Mouse (Mus musculus) hindbrain, embryonic 16.5 days (tissue): ENCODE data around the gene Cdca5. TPM values are rescaled to one million over a fixed set of nuclear protein-coding genes. Genes with fewer than 3 reads are reported as not detected.
A peak's percentile ranks its signal among the peaks of the same experiment; 100 is the strongest.

Experiments
- ATAC-seq: fragments of 200-750 bp; cut with Nextera tagmentation; 2 replicates; pipeline ENCODE4 v1.8.0; 2017; ENCODE audit warnings: moderate TSS enrichment, moderate library complexity
- H3K27ac ChIP-seq: fragments of 300-500 bp; sonication (generic); 2 replicates; pipeline ENCODE4 v1.5.1; 2014; ENCODE audit warnings: low read depth, mild to moderate bottlenecking, control low read depth, low read length, moderate library complexity
- H3K27me3 ChIP-seq: fragments of 300-500 bp; sonication (generic); replicated peaks from 2 replicates; pipeline ENCODE4 v1.6.1; 2014; ENCODE audit warnings: low read length; ENCODE audit not compliant: control insufficient read depth, insufficient read depth
- H3K36me3 ChIP-seq: fragments of 300-500 bp; sonication (generic); 2 replicates; pipeline ENCODE4 v1.6.1; 2014; ENCODE audit warnings: mild to moderate bottlenecking, low read length, moderate library complexity, mixed read lengths; ENCODE audit not compliant: control insufficient read depth, insufficient read depth
- H3K4me1 ChIP-seq: fragments of 300-500 bp; sonication (generic); 2 replicates; pipeline ENCODE4 v1.6.1; 2014; ENCODE audit warnings: low read depth, low read length; ENCODE audit not compliant: control insufficient read depth, insufficient read depth
- H3K4me2 ChIP-seq: fragments of 300-500 bp; sonication (generic); 2 replicates; pipeline ENCODE4 v1.6.1; 2014; ENCODE audit warnings: mild to moderate bottlenecking, low read length, control low read depth, moderate library complexity
- H3K4me3 ChIP-seq: fragments of 300-500 bp; sonication (generic); 2 replicates; pipeline ENCODE4 v1.5.1; 2014; ENCODE audit warnings: mild to moderate bottlenecking, low read length, control low read depth, moderate library complexity
- H3K9ac ChIP-seq: fragments of 300-500 bp; sonication (generic); 2 replicates; pipeline ENCODE4 v1.6.1; 2014; ENCODE audit warnings: low read depth, mild to moderate bottlenecking, control low read depth, low read length, moderate library complexity
- H3K9me3 ChIP-seq: fragments of 300-500 bp; sonication (generic); 2 replicates; pipeline ENCODE4 v1.6.1; 2014; ENCODE audit warnings: mild to moderate bottlenecking, low read length, moderate library complexity; ENCODE audit not compliant: control insufficient read depth
- WGBS: fragments of 180-500 bp; shearing (Covaris S2); extraction: QIAGEN DNeasy Blood & Tissue Kit; methylation state at CpG from one replicate; pipeline ENCODE4 v1.1.7; 2014; 5-methylcytosine and 5-hydroxymethylcytosine counted together
- polyA plus RNA-seq: library from polyadenylated mRNA; unstranded; fragments of >200 nt; fragmentation: Nextera tagmentation; extraction: Ambion mirVana; gene quantifications from 2 replicates; pipeline ENCODE4 v1.2.1, GENCODE M21; 2015

Gene Cdca5
- polyA plus RNA-seq, 1 experiment from 2014 or later, result 6.8 TPM

DNA sequence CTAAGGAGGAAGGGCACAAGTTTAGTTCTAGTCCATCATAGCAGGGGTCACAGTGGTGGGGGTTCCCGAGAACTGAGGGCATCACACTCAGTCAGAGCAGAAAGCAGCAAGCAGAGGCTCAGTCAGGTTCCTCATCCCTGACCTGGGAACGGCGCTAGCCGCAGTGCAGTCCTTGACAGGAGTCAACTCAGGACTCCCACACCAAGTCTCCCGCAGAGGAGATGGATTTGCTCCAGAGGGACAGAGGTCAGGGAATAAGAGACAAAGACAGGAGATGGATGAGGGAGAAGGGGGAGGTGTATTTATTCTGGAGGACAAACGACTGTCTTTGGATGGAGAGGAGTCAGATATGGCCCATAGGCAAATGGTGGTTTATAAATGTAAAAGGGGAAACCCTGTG, 28.3 kb downstream of the Cdca5 start:
- H3K9ac ChIP-seq, result no peak overlapping the region
- WGBS, result 61% methylated on average over 6 of the region's 6 CpGs
- no peak for ATAC-seq
- H3K4me1 ChIP-seq, result peaks cover 11% of the 10 kb centered on the region
- H3K27ac ChIP-seq, result no peak overlapping the region
- no peaks in the 10 kb centered on the region for H3K9me3 ChIP-seq
- no peaks in the 10 kb centered on the region for H3K27me3 ChIP-seq
- peaks cover 17% of the 10 kb centered on the region for H3K36me3 ChIP-seq
- no peak overlapping the region for H3K4me2 ChIP-seq
- H3K4me3 ChIP-seq, result no peak overlapping the region

DNA sequence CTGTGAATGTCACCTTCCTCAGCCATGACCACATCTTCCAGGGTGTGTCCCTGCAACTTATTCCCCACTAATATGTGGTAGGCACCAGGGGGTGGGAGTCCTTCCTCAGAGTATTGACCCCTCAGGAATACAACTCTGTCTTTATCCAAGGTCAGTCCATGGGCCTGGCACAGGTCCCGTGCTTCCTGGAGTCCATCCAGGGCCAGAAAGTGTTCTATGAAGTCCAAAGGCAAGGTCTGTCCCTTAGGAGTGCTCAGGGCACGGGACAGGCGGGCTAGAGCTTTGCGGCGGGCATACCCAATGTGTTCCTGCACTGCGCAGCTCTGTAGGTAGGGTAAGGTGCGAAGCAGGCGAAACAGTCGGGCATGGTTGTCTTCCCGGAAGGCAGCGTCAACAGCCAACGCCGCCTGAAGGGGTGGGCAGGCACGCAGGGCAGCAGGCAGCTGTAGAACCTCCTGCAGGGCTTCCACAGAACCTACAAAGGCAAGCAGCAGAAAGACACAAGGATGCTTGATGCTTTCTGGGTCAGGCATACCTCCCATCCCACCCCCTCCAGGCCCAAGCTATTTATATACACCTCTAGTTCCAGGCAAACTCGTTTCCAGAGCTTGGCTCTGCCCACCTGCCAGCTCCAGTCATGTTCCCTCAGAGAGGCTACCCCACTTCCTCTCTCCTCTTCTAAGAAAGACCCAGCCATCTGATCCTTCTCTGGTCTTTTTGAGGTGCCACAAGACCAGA, 31.5 kb downstream of the Cdca5 start:
- ATAC-seq, result no peak
- peaks cover 15% of the 10 kb centered on the region for H3K4me1 ChIP-seq
- peaks cover 23% of the 10 kb centered on the region for H3K36me3 ChIP-seq
- no peak overlapping the region for H3K4me3 ChIP-seq
- H3K27me3 ChIP-seq, result no peaks in the 10 kb centered on the region
- no peak overlapping the region for H3K27ac ChIP-seq
- no peaks in the 10 kb centered on the region for H3K9me3 ChIP-seq
- 92% methylated on average over 15 of the region's 15 CpGs for WGBS
- H3K4me2 ChIP-seq, result peak overlapping the region; percentile 90; the same call in 1 of the 2 replicates
- 0 out of 2 replicates have a peak overlapping the region, but pooled peaks have one; percentile 19 for H3K9ac ChIP-seq

DNA sequence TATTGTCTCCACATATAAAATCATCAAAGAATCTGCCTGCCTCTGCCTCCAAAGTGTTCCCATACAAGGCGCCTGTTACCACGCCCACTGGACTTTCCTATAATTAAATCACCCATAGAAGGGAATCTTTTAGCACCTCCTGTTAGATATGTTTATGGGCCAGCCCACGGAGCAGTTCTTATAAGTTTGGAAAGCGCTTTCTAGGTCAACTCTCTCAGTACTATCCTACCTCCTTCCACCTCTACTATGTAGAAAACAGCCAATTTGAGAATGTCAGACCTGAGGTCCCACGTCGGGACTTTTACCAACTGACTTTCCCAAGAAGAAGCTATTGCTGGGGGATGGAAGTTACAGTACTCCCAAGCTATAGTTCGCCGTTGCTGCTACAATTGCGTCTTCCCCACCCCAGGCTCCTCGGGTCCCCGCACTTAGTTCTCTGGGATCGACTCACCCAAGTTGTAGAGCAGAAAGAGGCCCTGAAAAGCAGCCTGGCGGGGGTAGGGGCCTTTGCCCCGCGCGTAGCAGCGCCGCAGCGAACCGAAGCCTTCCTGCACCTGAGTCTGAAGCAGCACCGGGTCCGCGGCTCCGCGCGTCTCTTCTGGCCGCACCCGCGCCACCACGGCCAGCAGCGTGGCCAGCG, 32.7 kb downstream of the Cdca5 start:
- Histone ChIP-seq H3K27ac (peak overlapping the region; percentile 94), H3K4me2 (peak overlapping the region; percentile 90), H3K36me3 (peaks cover 23% of the 10 kb centered on the region), H3K4me3 (peak overlapping the region; percentile 89), H3K27me3 (no peaks in the 10 kb centered on the region), H3K4me1 (peaks cover 15% of the 10 kb centered on the region), H3K9ac (peak overlapping the region; percentile 90), H3K9me3 (no peaks in the 10 kb centered on the region)
- no peak for ATAC-seq
- 5% methylated on average over 32 of the region's 32 CpGs for WGBS

DNA sequence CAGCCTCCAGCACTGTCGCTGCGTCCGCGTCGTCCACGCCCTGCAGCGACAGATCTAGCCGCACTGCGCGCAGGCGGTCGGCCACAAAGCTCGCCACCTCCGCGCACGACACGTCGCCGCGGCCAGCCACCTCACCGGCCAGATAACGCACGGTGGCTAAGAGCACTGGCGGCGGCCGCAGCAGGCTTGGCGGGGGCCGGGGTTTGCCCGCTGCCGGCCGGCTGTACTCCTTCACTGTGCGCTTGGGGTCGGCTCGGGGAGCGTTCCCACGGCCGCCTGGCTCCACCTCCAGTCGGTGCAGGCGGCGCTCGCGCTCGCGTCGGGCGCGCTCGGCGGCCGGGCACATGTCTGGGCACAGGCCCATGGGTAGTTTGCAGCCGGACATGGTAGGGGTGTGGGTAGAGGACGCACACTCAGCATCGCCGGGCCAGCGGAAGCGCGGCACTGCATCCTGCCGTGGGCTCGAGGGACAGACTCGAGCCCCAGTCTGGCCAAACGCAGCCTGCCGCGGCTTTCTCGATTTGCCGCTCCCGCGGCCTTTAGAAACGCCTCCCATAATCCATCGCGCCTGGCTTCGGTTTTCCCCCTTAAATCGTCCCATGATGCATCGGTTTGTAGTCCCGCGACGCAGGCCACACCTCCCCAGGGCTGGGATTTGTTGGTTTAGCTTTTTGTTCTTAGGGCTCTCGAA, 33.3 kb downstream of the Cdca5 start, which contains the start of gene Sac3d1:
Gene Sac3d1 (minus strand): TSS at position 665 of the 691 bp plus-strand sequence.
- peaks cover 15% of the 10 kb centered on the region for H3K4me1 ChIP-seq
- no peaks in the 10 kb centered on the region for H3K9me3 ChIP-seq
- WGBS, result under 1% methylated on average over 55 of the region's 77 CpGs
- H3K4me2 ChIP-seq, result peak within 1 kb of the TSS; percentile 90
- peak; percentile 90 for ATAC-seq
- peaks cover 23% of the 10 kb centered on the region for H3K36me3 ChIP-seq
- H3K4me3 ChIP-seq, result peak within 1 kb of the TSS; percentile 89
- H3K27ac ChIP-seq, result peak within 1 kb of the TSS; percentile 94
- no peaks in the 10 kb centered on the region for H3K27me3 ChIP-seq
- H3K9ac ChIP-seq, result peak within 1 kb of the TSS; percentile 90

DNA sequence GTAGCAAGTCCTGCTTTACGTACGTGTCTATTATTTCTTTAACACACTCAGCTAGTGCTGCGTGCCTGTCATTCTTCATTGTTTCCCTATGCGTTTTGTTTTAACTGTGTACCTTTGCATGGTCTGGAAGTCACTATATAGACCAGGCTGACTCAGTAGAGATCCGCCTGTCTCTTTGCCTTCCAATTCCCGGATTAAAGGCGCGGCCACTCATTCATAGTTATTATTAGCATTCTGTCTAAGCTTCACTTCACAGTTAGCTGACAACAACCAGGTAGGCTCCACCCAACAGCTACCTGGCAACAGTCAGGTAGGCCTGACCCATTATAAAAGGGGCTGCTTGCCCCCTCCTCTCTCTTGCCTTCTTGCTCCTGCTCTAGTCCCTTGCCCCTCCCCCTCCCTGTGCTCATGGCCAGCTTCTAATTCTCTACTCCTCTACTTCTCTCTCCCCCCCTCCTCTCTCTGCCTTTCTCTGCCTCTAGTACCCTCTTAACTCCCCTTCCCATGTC, 33.9 kb downstream of the Cdca5 start:
- Histone ChIP-seq H3K9ac (peak overlapping the region; percentile 90), H3K4me2 (peak overlapping the region; percentile 90), H3K4me1 (peaks cover 15% of the 10 kb centered on the region), H3K4me3 (peak overlapping the region; percentile 89), H3K27ac (peak overlapping the region; percentile 94), H3K27me3 (no peaks in the 10 kb centered on the region), H3K36me3 (peaks cover 23% of the 10 kb centered on the region), H3K9me3 (no peaks in the 10 kb centered on the region)
- peak; percentile 66; the same call in 1 of the 2 replicates for ATAC-seq
- WGBS, result under 1% methylated on average over 8 of the region's 8 CpGs

DNA sequence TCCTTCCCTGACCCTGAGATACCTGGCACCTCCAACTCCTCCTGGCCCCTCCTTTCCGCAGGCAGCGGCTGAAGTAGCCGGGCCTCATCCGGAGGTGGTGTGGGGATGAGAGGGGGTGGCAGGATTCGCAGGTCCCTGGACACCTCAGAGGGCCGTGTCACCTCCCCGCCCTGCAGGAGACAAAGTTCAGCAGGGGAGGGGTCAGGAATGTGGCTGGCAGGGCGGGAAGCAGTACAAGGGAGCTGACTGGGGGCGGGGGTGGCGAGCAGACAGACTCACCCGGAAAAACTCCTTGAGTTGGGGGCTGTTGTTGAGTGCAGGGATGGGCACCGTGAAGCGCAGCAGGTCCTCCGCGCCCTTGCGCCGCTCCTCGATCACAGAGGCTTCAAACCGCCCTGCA, 37.0 kb downstream of the Cdca5 start:
- WGBS, result 40% methylated on average over 18 of the region's 19 CpGs
- Histone ChIP-seq H3K4me1 (peaks cover 11% of the 10 kb centered on the region), H3K36me3 (0 out of 2 replicates have a peak, but pooled peaks cover 6% of the 10 kb centered on the region), H3K4me2 (no peak overlapping the region), H3K27ac (no peak overlapping the region), H3K4me3 (no peak overlapping the region), H3K9ac (no peak overlapping the region), H3K9me3 (no peaks in the 10 kb centered on the region), H3K27me3 (no peaks in the 10 kb centered on the region)
- no peak for ATAC-seq

DNA sequence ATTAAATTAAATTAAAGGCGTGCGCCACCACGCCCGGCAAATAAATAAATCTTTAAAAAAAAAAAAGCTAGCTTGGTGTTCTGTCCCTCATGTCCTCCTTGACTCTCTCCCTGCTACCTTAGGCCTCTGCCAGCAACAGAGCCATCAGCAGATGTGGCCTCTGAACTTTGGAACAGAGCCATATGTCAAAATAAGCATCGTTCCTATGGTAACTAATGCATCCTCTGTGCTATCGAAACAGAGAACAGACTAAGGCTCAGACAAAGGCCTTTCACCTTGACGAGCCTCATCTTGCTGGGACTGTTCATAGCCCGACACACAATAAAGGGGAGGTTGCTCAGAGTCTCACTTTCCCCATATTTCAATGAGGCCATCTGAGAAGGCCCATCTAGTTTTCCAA, 38.5 kb downstream of the Cdca5 start:
- WGBS, result 57% methylated on average over 8 of the region's 8 CpGs
- H3K9ac ChIP-seq, result no peak overlapping the region
- H3K4me1 ChIP-seq, result peaks cover 4% of the 10 kb centered on the region
- H3K4me3 ChIP-seq, result no peak overlapping the region
- H3K27ac ChIP-seq, result 0 out of 2 replicates have a peak overlapping the region, but pooled peaks have one; percentile 16
- no peaks in the 10 kb centered on the region for H3K9me3 ChIP-seq
- no peak for ATAC-seq
- no peaks in the 10 kb centered on the region for H3K27me3 ChIP-seq
- H3K36me3 ChIP-seq, result 0 out of 2 replicates have a peak, but pooled peaks cover 6% of the 10 kb centered on the region
- no peak overlapping the region for H3K4me2 ChIP-seq

DNA sequence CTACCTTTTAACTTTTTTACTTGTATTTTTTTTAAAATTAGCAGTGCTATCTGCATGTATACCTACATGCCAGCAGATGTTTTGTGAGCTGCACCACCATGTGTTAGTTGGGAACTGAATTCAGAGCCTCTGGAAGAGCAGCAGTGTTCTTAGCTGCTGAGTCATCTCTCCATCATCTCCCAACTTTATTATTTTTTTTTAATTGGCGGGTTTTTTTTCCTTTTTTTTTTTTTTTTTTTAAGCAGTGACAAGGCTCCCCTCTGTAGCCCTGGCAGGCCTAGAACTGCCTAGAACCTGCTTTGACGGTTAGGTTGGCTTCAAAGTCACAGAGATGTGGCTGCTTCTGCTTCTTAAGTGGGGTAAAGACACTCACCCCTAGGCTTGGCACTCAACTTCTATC, 40.1 kb downstream of the Cdca5 start:
- Histone ChIP-seq H3K36me3 (0 out of 2 replicates have a peak, but pooled peaks cover 6% of the 10 kb centered on the region), H3K4me3 (no peak overlapping the region), H3K9ac (no peak overlapping the region), H3K4me2 (no peak overlapping the region), H3K27ac (no peak overlapping the region), H3K9me3 (no peaks in the 10 kb centered on the region), H3K4me1 (no peaks in the 10 kb centered on the region), H3K27me3 (no peaks in the 10 kb centered on the region)
- ATAC-seq, result no peak
- 75% methylated on average over 2 of the region's 2 CpGs for WGBS

DNA sequence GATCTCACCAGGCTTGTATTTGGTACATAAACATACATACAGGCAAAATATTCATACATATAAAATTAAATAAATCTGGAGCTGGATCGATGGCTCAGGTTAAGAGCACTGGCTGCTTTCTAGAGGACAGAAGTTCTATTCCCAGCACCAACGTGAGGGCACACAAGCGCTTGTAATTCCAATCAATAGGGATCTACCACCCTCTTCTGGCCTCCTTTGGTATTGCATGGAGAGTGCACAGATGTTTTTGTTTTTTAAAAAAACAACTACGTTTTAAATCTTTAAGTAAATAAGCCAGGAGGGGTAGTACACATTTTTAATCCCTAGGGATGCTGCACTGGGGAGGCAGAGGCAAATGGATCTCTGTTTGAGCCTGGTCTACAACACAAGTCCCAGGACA, 41.5 kb downstream of the Cdca5 start:
- H3K9me3 ChIP-seq, result no peaks in the 10 kb centered on the region
- WGBS, result 19% methylated on average over 4 of the region's 4 CpGs
- no peak overlapping the region for H3K27ac ChIP-seq
- H3K4me3 ChIP-seq, result no peak overlapping the region
- H3K9ac ChIP-seq, result no peak overlapping the region
- H3K4me2 ChIP-seq, result no peak overlapping the region
- no peak for ATAC-seq
- H3K4me1 ChIP-seq, result no peaks in the 10 kb centered on the region
- H3K36me3 ChIP-seq, result no peaks in the 10 kb centered on the region
- H3K27me3 ChIP-seq, result no peaks in the 10 kb centered on the region
